In the genomic region with DNA sequence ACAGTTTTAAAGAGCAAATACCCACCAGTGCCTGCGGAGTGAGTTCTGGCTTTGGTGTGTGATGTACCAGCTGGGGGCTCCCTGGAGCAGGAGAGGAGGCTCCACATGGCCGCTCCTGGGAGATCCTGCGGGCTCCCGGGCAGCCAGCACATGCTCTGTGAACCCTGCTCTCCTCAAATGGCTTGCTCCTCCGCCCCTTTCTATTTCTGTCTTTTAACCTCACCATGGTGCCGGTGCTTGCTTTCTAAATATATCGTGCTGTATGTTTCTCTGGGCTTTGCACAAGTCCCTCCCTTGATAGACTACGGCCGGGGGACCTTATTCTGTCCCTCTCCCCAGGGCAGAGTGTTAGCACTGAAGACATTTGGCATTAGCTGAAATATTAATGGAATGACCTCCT, we compare ENCODE assay signal across 10 mouse cellular contexts. TPM values are rescaled to one million over a fixed set of nuclear protein-coding genes. Genes with fewer than 3 reads are reported as not detected.
DNase-seq lines count a peak whose midpoint lies in the region; ATAC-seq and TF ChIP-seq lines count a peak whose summit lies in the region.
"Had no signal": no experiment of that assay in that cellular context is flagged by ENCODE, and none has a peak within 500 bp of the region (broad histone marks: within the 10 kb centered on the region; RNA-seq: fewer than 3 reads in every experiment).

No protein-coding gene starts in this region.

- no peak for DNase-seq in layer of hippocampus, adult 2 months (ENCODE audit: low spot score in 2 of 2)
- no peak for DNase-seq in layer of hippocampus, postnatal 10 days (ENCODE audit: low spot score in 2 of 2)
- DNase-seq in cerebellum, adult 11-12 months, result peak; percentile 81
- peak; percentile 21 for DNase-seq in limb, embryonic 14.5 days (ENCODE audit: low spot score)
- no peak for DNase-seq in thymus, postnatal 10 days (ENCODE audit: low spot score in 2 of 2)
- no peak for DNase-seq in urinary bladder, postnatal 14 days (ENCODE audit: low spot score)
- no peak for DNase-seq in c-Kit-positive CD71-positive TER-119-positive erythroid progenitor cells, embryonic 14.5 days (ENCODE audit: low spot score)

- no peak overlapping the region for H3K27ac ChIP-seq in layer of hippocampus, adult 2 months
- H3K27ac ChIP-seq in heart, embryonic 13.5 days (replicated peaks), result peak overlapping the region; percentile 96
- H3K27ac ChIP-seq in limb, embryonic 14.5 days (replicated peaks; ENCODE audit: low read depth, low read length), result no peak overlapping the region

- H3K36me3 ChIP-seq in heart, embryonic 13.5 days, result peaks cover 16% of the 10 kb centered on the region
- H3K36me3 ChIP-seq in limb, embryonic 14.5 days (ENCODE audit: control insufficient read depth, insufficient read depth, low read length), result peaks cover 16% of the 10 kb centered on the region

- TF ChIP-seq CTCF in layer of hippocampus, adult 2 months (conservative IDR thresholded peaks at IDR 0.05), result peak; percentile 61

- TF ChIP-seq POLR2A in limb, embryonic 14.5 days (IDR thresholded peaks at IDR 0.05; ENCODE audit: borderline replicate concordance, extremely low read depth, insufficient read depth, insufficient read length), result no peak

- H3K4me2 ChIP-seq in heart, embryonic 13.5 days, result peak overlapping the region; percentile 32
- no peak overlapping the region for H3K4me2 ChIP-seq in limb, embryonic 14.5 days (replicated peaks; ENCODE audit: low read depth, low read length, severe bottlenecking)

- WGBS in heart, embryonic 13.5 days, result 15% methylated on average over 9 of the region's 9 CpGs
- 49% methylated on average over 9 of the region's 9 CpGs for WGBS in limb, embryonic 14.5 days

- H3K4me3 ChIP-seq in layer of hippocampus, adult 2 months, result no peak overlapping the region
- no peak overlapping the region for H3K4me3 ChIP-seq in heart, embryonic 13.5 days
- H3K4me3 ChIP-seq in limb, embryonic 14.5 days (replicated peaks; ENCODE audit: low read length), result no peak overlapping the region
- H3K4me3 ChIP-seq: megakaryocyte, embryonic 14.5 days had no signal

- peak overlapping the region; percentile 57 for H3K9ac ChIP-seq in heart, embryonic 13.5 days
- peak overlapping the region; percentile 12; the same call in 1 of the 2 replicates for H3K9ac ChIP-seq in limb, embryonic 14.5 days (ENCODE audit: low read depth, low read length, severe bottlenecking)

- 0 out of 2 replicates have a peak, but pooled peaks cover 6% of the 10 kb centered on the region for H3K9me3 ChIP-seq in heart, embryonic 13.5 days
- 0 out of 2 replicates have a peak, but pooled peaks cover 4% of the 10 kb centered on the region for H3K9me3 ChIP-seq in limb, embryonic 14.5 days (ENCODE audit: control insufficient read depth, low read length)

- peaks cover 37% of the 10 kb centered on the region for H3K4me1 ChIP-seq in heart, embryonic 13.5 days
- H3K4me1 ChIP-seq in limb, embryonic 14.5 days (ENCODE audit: control insufficient read depth, insufficient read depth, low read length), result no peaks in the 10 kb centered on the region

- ATAC-seq in heart, embryonic 13.5 days (ENCODE audit: extremely low read depth, insufficient number of reproducible peaks, low FRiP score, low TSS enrichment), result peak; percentile 43; the same call in 1 of the 2 replicates
- ATAC-seq in limb, embryonic 14.5 days (ENCODE audit: low FRiP score, low read depth), result 0 out of 2 replicates have a peak, but pooled peaks have one; percentile 21

- H3K27me3 ChIP-seq in heart, embryonic 13.5 days (replicated peaks), result 0 out of 2 replicates have a peak, but pooled peaks cover 5% of the 10 kb centered on the region
- H3K27me3 ChIP-seq in limb, embryonic 14.5 days (ENCODE audit: control insufficient read depth, insufficient read depth, low read length), result no peaks in the 10 kb centered on the region

RNA-seq across cellular contexts. Expression of a gene that starts 15.5 kb away (rescaled TPM):
- total RNA-seq in layer of hippocampus, adult 2 months (2021), result 10 to 100 TPM; 33.4 to 37.1 TPM
- 10 to 100 TPM; 23.2 to 26.7 TPM for total RNA-seq in layer of hippocampus, postnatal 10 days (2021)
- polyA plus RNA-seq in heart, embryonic 13.5 days (2015; fragmentation: Nextera tagmentation; extraction: Ambion mirVana), result 23.7 and 26.0 TPM in 2 replicates
- 50.8 and 60.5 TPM in 2 replicates for polyA plus RNA-seq in limb, embryonic 14.5 days (2012; rRNA removed)
- polyA plus RNA-seq in limb, embryonic 14.5 days (2014; fragmentation: Nextera tagmentation; extraction: Ambion mirVana), result 24.9 and 26.1 TPM in 2 replicates

RNA-seq across cellular contexts. Expression of a gene that starts 17.6 kb away (rescaled TPM):
- total RNA-seq in layer of hippocampus, adult 2 months (2021), result 100 to 1,000 TPM; 160 to 165 TPM
- total RNA-seq in layer of hippocampus, postnatal 10 days (2021), result 100 to 1,000 TPM; 308 to 330 TPM
- 44.1 and 46.1 TPM in 2 replicates for polyA plus RNA-seq in heart, embryonic 13.5 days (2015; fragmentation: Nextera tagmentation; extraction: Ambion mirVana)
- polyA plus RNA-seq in limb, embryonic 14.5 days (2012; rRNA removed), result 192 and 242 TPM in 2 replicates
- 96.2 and 97.2 TPM in 2 replicates for polyA plus RNA-seq in limb, embryonic 14.5 days (2014; fragmentation: Nextera tagmentation; extraction: Ambion mirVana)
- total RNA-seq: MEL had no signal

RNA-seq across cellular contexts. Expression of a gene that starts 41.3 kb away (rescaled TPM):
- total RNA-seq in layer of hippocampus, adult 2 months (2021), result 1 to 10 TPM; 5.7 to 7.4 TPM
- total RNA-seq in layer of hippocampus, postnatal 10 days (2021), result 1 to 10 TPM; 9.7 TPM
- 98.1 and 98.3 TPM in 2 replicates for polyA plus RNA-seq in heart, embryonic 13.5 days (2015; fragmentation: Nextera tagmentation; extraction: Ambion mirVana)
- polyA plus RNA-seq in limb, embryonic 14.5 days (2012; rRNA removed), result 107 and 122 TPM in 2 replicates
- polyA plus RNA-seq in limb, embryonic 14.5 days (2014; fragmentation: Nextera tagmentation; extraction: Ambion mirVana), result 108 and 111 TPM in 2 replicates

RNA-seq across cellular contexts. Expression of a gene that starts 44.8 kb away (rescaled TPM):
- total RNA-seq in layer of hippocampus, adult 2 months (2021), result 10 to 100 TPM; 48.6 to 51.1 TPM
- 10 to 100 TPM; 38.8 to 47.5 TPM for total RNA-seq in layer of hippocampus, postnatal 10 days (2021)
- 39.8 and 47.0 TPM in 2 replicates for polyA plus RNA-seq in heart, embryonic 13.5 days (2015; fragmentation: Nextera tagmentation; extraction: Ambion mirVana)
- polyA plus RNA-seq in limb, embryonic 14.5 days (2012; rRNA removed), result 141 and 190 TPM in 2 replicates
- polyA plus RNA-seq in limb, embryonic 14.5 days (2014; fragmentation: Nextera tagmentation; extraction: Ambion mirVana), result 62.2 and 65.7 TPM in 2 replicates

Comparison
In these comparisons a context has a peak if more than half of its experiments do, and no peak if none do; other contexts are left out.
1. DNase-seq: peak in cerebellum, adult 11-12 months (single experiment) and limb, embryonic 14.5 days (single experiment); none in layer of hippocampus, adult 2 months (0 of 2), layer of hippocampus, postnatal 10 days (0 of 2), thymus, postnatal 10 days (0 of 2), urinary bladder, postnatal 14 days (single experiment) and c-Kit-positive CD71-positive TER-119-positive erythroid progenitor cells, embryonic 14.5 days (single experiment).